Mouse (Mus musculus): Measurements from ENCODE around the gene Cldn12.

Cldn12 gene

GRCm38 (mm10) chr5:5494269-5495005 is 20.3 kb downstream of the Cldn12 start:
- no peak for DNase-seq (ENCODE audit: low spot score)

- no peak for DNase-seq (ENCODE audit: low spot score)
Measured at GRCm38 (mm10) chr5:5492163-5492562, 22.6 kb downstream of the Cldn12 start.

DNA sequence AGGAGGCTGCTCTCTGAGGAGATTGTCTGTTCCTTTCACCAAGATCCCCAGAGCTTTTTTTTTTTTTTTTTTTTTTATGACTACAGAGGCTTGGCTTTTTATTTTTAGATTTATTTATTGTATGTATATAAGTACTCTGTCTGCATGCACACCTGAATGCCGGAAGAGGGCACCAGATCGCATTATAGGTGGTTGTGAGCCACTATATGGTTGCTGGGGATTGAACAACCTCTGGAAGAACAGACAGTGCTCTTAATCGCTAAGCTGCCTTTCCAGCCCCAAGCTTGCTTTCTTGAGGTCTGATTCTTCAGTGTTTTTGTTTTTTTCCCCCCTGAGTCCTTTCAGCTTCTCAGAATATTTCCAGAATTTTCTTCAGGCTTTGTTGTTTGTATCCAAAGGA is 28.7 kb downstream of the Cldn12 start:
- DNase-seq (ENCODE audit: low spot score) = no peak

- no peak for DNase-seq (ENCODE audit: low spot score)
Measured at GRCm38 (mm10) chr5:5483254-5483858, 31.4 kb downstream of the Cldn12 start.

DNA sequence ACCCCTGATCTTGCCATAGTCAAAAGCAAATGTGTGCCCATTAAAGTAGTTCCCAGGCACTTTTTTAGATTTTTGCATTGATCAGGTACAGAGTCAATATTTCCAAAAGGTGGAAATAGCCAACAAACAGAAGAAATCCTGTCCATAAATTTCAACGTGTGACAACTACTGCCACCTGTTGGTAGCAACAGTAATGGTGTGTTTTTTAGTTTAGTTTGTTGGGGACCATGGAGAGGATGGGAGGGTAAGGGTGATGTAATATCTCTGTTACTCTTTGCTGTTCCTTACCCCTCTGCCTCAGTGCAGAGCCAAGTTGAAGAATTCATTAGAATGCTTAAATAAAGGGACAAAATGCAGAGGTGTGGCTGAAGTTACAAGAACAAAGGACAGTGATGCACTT is 33.1 kb downstream of the Cldn12 start:
- no peak for DNase-seq (ENCODE audit: low spot score)

DNA sequence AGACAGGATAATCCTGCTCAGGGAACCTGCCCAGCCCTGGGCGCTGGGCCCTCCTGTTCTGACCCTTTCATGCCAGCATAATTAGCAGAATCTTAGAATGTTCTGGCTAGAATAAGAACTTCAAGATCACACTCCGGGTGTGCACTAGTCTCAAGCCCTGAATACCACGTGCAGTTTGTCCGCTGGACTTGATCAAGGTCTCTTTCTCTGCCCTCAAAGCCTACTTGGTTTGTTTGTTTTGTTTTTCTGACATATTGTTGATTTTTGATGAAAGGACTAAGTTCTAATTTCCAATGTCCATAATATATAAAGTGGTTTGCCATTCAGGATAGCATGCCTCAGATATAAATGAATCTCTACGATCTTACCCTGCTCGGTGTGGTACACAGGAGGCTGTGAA is 35.7 kb downstream of the Cldn12 start, which contains the start of gene 1700015F17Rik:
1700015F17Rik (minus strand) TSS at position 101 of the 400 bp plus-strand sequence.
- no peak for DNase-seq (ENCODE audit: low spot score)

- no peak for DNase-seq (ENCODE audit: low spot score)
Measured at GRCm38 (mm10) chr5:5476133-5476532, 38.6 kb downstream of the Cldn12 start.

- DNase-seq (ENCODE audit: low spot score) = no peak
Measured at GRCm38 (mm10) chr5:5465256-5465655, 49.5 kb downstream of the Cldn12 start.
